Mouse (Mus musculus) E14TG2a.4 (cell line): ENCODE data around the gene Fnip2.

ENCODE experiments used
- H3K27me3 ChIP-seq: 2 replicates; pipeline ENCODE4 v1.6.1; 2014; ENCODE audit warnings: low read length, control low read depth; ENCODE audit not compliant: insufficient read depth
- H3K36me3 ChIP-seq: 2 replicates; pipeline ENCODE4 v1.6.1; 2014; ENCODE audit warnings: low read length, control low read depth; ENCODE audit not compliant: insufficient read depth
- H3K4me1 ChIP-seq: replicated peaks from 2 replicates; pipeline ENCODE4 v1.6.1; 2014; ENCODE audit warnings: low read depth, low read length, control low read depth
- H3K4me3 ChIP-seq: replicated peaks from 2 replicates; pipeline ENCODE4 v1.5.1; 2014; ENCODE audit warnings: mild to moderate bottlenecking, low read length
- H3K9me3 ChIP-seq: 2 replicates; pipeline ENCODE4 v1.6.1; 2014; ENCODE audit warnings: low read length, control low read depth
- CTCF ChIP-seq: conservative IDR thresholded peaks from 2 replicates; pipeline ENCODE4 v1.5.1; 2014; ENCODE audit warnings: low read length
- NANOG ChIP-seq: IDR thresholded peaks from 2 replicates; pipeline ENCODE4 v1.6.1; 2014; ENCODE audit warnings: borderline replicate concordance, low read length, mixed read lengths
- POU5F1 ChIP-seq: IDR thresholded peaks from 2 replicates; pipeline ENCODE4 v1.6.1; 2014; ENCODE audit warnings: low read length, borderline replicate concordance

Gene Fnip2

GRCm38 (mm10) chr3:79415081-79415480, 152.5 kb downstream of the Fnip2 start:
- H3K27me3 ChIP-seq: peaks cover 2% of the 10 kb centered on the region; the same call in 1 of the 2 replicates
- H3K4me3 ChIP-seq: no peak overlapping the region
- no peaks in the 10 kb centered on the region for H3K9me3 ChIP-seq
- peaks cover 23% of the 10 kb centered on the region for H3K4me1 ChIP-seq
- no peaks in the 10 kb centered on the region for H3K36me3 ChIP-seq
- TF ChIP-seq NANOG (no peak), CTCF (no peak), POU5F1 (no peak)

- H3K27me3 ChIP-seq: no peaks in the 10 kb centered on the region; the same call in 1 of the 2 replicates
These were observed 154.1 kb downstream of the Fnip2 start for GRCm38 (mm10) chr3:79413492-79413891.

GRCm38 (mm10) chr3:79411666-79412065, 155.9 kb downstream of the Fnip2 start:
- Histone ChIP-seq H3K4me3 (no peak overlapping the region), H3K4me1 (peaks cover 5% of the 10 kb centered on the region; the same call in 1 of the 2 replicates), H3K9me3 (no peaks in the 10 kb centered on the region), H3K36me3 (no peaks in the 10 kb centered on the region), H3K27me3 (no peaks in the 10 kb centered on the region; the same call in 1 of the 2 replicates)
- TF ChIP-seq POU5F1: no peak
- no peak for TF ChIP-seq NANOG
- TF ChIP-seq CTCF: no peak

More at GRCm38 (mm10) chr3:79413492-79413891, 154.1 kb downstream of the Fnip2 start:
- Histone ChIP-seq H3K4me3 (no peak overlapping the region), H3K4me1 (peaks cover 18% of the 10 kb centered on the region), H3K9me3 (no peaks in the 10 kb centered on the region), H3K36me3 (no peaks in the 10 kb centered on the region)
- TF ChIP-seq POU5F1 (no peak), NANOG (no peak), CTCF (no peak)

GRCm38 (mm10) chr3:79410629-79410995, 157.0 kb downstream of the Fnip2 start:
- Histone ChIP-seq H3K27me3 (no peaks in the 10 kb centered on the region; the same call in 1 of the 2 replicates), H3K4me1 (no peaks in the 10 kb centered on the region), H3K9me3 (no peaks in the 10 kb centered on the region), H3K36me3 (no peaks in the 10 kb centered on the region), H3K4me3 (no peak overlapping the region)
- TF ChIP-seq CTCF (no peak), NANOG (no peak), POU5F1 (no peak)

- Histone ChIP-seq H3K4me3 (no peak overlapping the region), H3K27me3 (no peaks in the 10 kb centered on the region; the same call in 1 of the 2 replicates), H3K4me1 (no peaks in the 10 kb centered on the region), H3K36me3 (no peaks in the 10 kb centered on the region), H3K9me3 (no peaks in the 10 kb centered on the region)
- TF ChIP-seq CTCF (no peak), NANOG (no peak), POU5F1 (no peak)
These were observed 157.5 kb downstream of the Fnip2 start for GRCm38 (mm10) chr3:79409927-79410628.

- Histone ChIP-seq H3K4me3 (no peak overlapping the region), H3K4me1 (peaks cover 4% of the 10 kb centered on the region; the same call in 1 of the 2 replicates), H3K27me3 (no peaks in the 10 kb centered on the region), H3K36me3 (no peaks in the 10 kb centered on the region), H3K9me3 (no peaks in the 10 kb centered on the region)
- TF ChIP-seq POU5F1 (no peak), CTCF (no peak), NANOG (no peak)
These were observed 159.1 kb downstream of the Fnip2 start for GRCm38 (mm10) chr3:79408546-79408945.
